Mouse (Mus musculus): ENCODE data around the gene Ppp2r1b.

- TF ChIP-seq CTCF (IDR thresholded peaks at IDR 0.05; ENCODE audit: borderline replicate concordance, insufficient read depth, low read depth, low read length) (no peak), POLR2A (IDR thresholded peaks at IDR 0.05; ENCODE audit: borderline replicate concordance, insufficient read depth, low read length) (no peak)
Measured at GRCm38 (mm10) chr9:50815666-50816065, 29.4 kb upstream of the Ppp2r1b start.
